Mouse (Mus musculus): ENCODE measurements around the gene Kpna7.

Kpna7 gene

GRCm38 (mm10) chr5:144964872-144965638 is 118.8 kb downstream of the Kpna7 start:
- DNase-seq (ENCODE audit: low read depth in 1 of 2, low spot score in 2 of 2) = peak; percentile 65 to 67

GRCm38 (mm10) chr5:144964465-144964864 is 119.4 kb downstream of the Kpna7 start:
- DNase-seq (ENCODE audit: low read depth in 1 of 2, low spot score in 2 of 2) = no peak

GRCm38 (mm10) chr5:144963817-144964261 is 120.0 kb downstream of the Kpna7 start:
- DNase-seq (ENCODE audit: low read depth in 1 of 2, low spot score in 2 of 2) = peak; percentile 7 to 16

GRCm38 (mm10) chr5:144963401-144963800 is 120.4 kb downstream of the Kpna7 start:
- DNase-seq (ENCODE audit: low read depth in 1 of 2, low spot score in 2 of 2) = no peak

GRCm38 (mm10) chr5:144958271-144958670 is 125.6 kb downstream of the Kpna7 start:
- DNase-seq (ENCODE audit: low read depth in 1 of 2, low spot score in 2 of 2) = no peak

GRCm38 (mm10) chr5:144954432-144954831 is 129.4 kb downstream of the Kpna7 start:
- no peak for DNase-seq (ENCODE audit: low read depth in 1 of 2, low spot score in 2 of 2)

GRCm38 (mm10) chr5:144952592-144952991 is 131.2 kb downstream of the Kpna7 start:
- DNase-seq (ENCODE audit: low read depth in 1 of 2, low spot score in 2 of 2) = no peak

- DNase-seq (ENCODE audit: low read depth in 1 of 2, low spot score in 2 of 2) = no peak
Measured at GRCm38 (mm10) chr5:144950428-144951051, 133.3 kb downstream of the Kpna7 start.

GRCm38 (mm10) chr5:144949856-144950255 is 134.0 kb downstream of the Kpna7 start:
- no peak for DNase-seq (ENCODE audit: low read depth in 1 of 2, low spot score in 2 of 2)

GRCm38 (mm10) chr5:144948422-144948821 is 135.4 kb downstream of the Kpna7 start:
- no peak for DNase-seq (ENCODE audit: low read depth in 1 of 2, low spot score in 2 of 2)

- DNase-seq (ENCODE audit: low read depth in 1 of 2, low spot score in 2 of 2) = no peak
Measured at GRCm38 (mm10) chr5:144948002-144948401, 135.8 kb downstream of the Kpna7 start.

GRCm38 (mm10) chr5:144946032-144946431 is 137.8 kb downstream of the Kpna7 start:
- no peak for DNase-seq (ENCODE audit: low read depth in 1 of 2, low spot score in 2 of 2)

GRCm38 (mm10) chr5:144944932-144945331 is 138.9 kb downstream of the Kpna7 start:
- no peak for DNase-seq (ENCODE audit: low read depth in 1 of 2, low spot score in 2 of 2)

- no peak for DNase-seq (ENCODE audit: low read depth in 1 of 2, low spot score in 2 of 2)
Measured at GRCm38 (mm10) chr5:144944370-144944769, 139.5 kb downstream of the Kpna7 start.

- no peak for DNase-seq (ENCODE audit: low read depth in 1 of 2, low spot score in 2 of 2)
Measured at GRCm38 (mm10) chr5:144943346-144943745, 140.5 kb downstream of the Kpna7 start.

- DNase-seq (ENCODE audit: low read depth in 1 of 2, low spot score in 2 of 2) = no peak
Measured at GRCm38 (mm10) chr5:144942431-144942830, 141.4 kb downstream of the Kpna7 start.

GRCm38 (mm10) chr5:144940904-144941303 is 142.9 kb downstream of the Kpna7 start:
- DNase-seq (ENCODE audit: low read depth in 1 of 2, low spot score in 2 of 2) = no peak

- no peak for DNase-seq (ENCODE audit: low read depth in 1 of 2, low spot score in 2 of 2)
Measured at GRCm38 (mm10) chr5:144937304-144937703, 146.5 kb downstream of the Kpna7 start.

Data from monocyte, adult 2 months (primary cell).